Mouse (Mus musculus) lung, adult 2 months (tissue): Measurements from ENCODE around the gene Defb33.

Experiments used
- CTCF ChIP-seq: fragments of 200-500 bp; IDR thresholded peaks from 2 replicates; pipeline ENCODE4 v1.5.1; 2011; ENCODE audit warnings: mild to moderate bottlenecking, low read length, control low read depth; ENCODE audit not compliant: insufficient read depth
- POLR2A ChIP-seq: fragments of 200-500 bp; IDR thresholded peaks from 2 replicates; pipeline ENCODE4 v1.6.1; 2011; ENCODE audit warnings: low read depth, mild to moderate bottlenecking, control low read depth, low read length, borderline replicate concordance; ENCODE audit errors: extremely low read depth

- TF ChIP-seq POLR2A, result no peak
- no peak for TF ChIP-seq CTCF
Measured at GRCm38 (mm10) chr8:20912288-20912687, 19.8 kb downstream of the Defb33 start.
